Mouse (Mus musculus) adrenal gland, postnatal 25 days (tissue): Measurements from ENCODE around the gene 2610042L04Rik. TPM values are rescaled to one million over a fixed set of nuclear protein-coding genes. Genes with fewer than 3 reads are reported as not detected.
A peak's percentile ranks its signal among the peaks of the same experiment; 100 is the strongest.
"Not testable (repeated sequence)": the region's sequence is repeated elsewhere in the genome, so short reads cannot be mapped to it uniquely, and the experiment has no call there.

Experiments used
- DNase-seq: peaks from one replicate; pipeline ENCODE4 v3.0.0; 2021; ENCODE audit warnings: mixed read lengths
- long read RNA-seq: library from polyadenylated mRNA; stranded (forward); transcript quantifications from one replicate; pipeline ENCODE4 v2.0.0, GENCODE M21; 2021
- total RNA-seq: library from RNA; stranded (reverse); gene quantifications from 2 replicates; pipeline ENCODE4 v1.2.3, GENCODE M21; 2021

The 2610042L04Rik gene
- total RNA-seq = 0.18 TPM in 1 of 2 replicates, not detected in the other
- long read RNA-seq = 0 reads

- not testable (repeated sequence) for DNase-seq
Observed at GRCm38 (mm10) chr14:4334476-4335080, at the start of gene 2610042L04Rik. TSS of gene 2610042L04Rik (plus strand) at chr14:4334763.

- DNase-seq = not testable (repeated sequence)
Observed at GRCm38 (mm10) chr14:4316983-4317382, 17.6 kb upstream of the 2610042L04Rik start, which contains the start of gene Gm3149. TSS of gene Gm3149 (plus strand) at chr14:4317283.

GRCm38 (mm10) chr14:4335506-4335905 is 943 bp downstream of the 2610042L04Rik start:
- not testable (repeated sequence) for DNase-seq

GRCm38 (mm10) chr14:4368991-4369390 is 34.4 kb downstream of the 2610042L04Rik start:
- DNase-seq = not testable (repeated sequence)

- not testable (repeated sequence) for DNase-seq
Observed at GRCm38 (mm10) chr14:4369691-4370090, 35.1 kb downstream of the 2610042L04Rik start.

- not testable (repeated sequence) for DNase-seq
Observed at GRCm38 (mm10) chr14:4377871-4378270, 43.3 kb downstream of the 2610042L04Rik start.

- not testable (repeated sequence) for DNase-seq
Observed at GRCm38 (mm10) chr14:4385606-4386005, 51.0 kb downstream of the 2610042L04Rik start.

GRCm38 (mm10) chr14:4392841-4393530 is 58.4 kb downstream of the 2610042L04Rik start:
- not testable (repeated sequence) for DNase-seq

- DNase-seq = not testable (repeated sequence)
Observed at GRCm38 (mm10) chr14:4397226-4397625, 62.7 kb downstream of the 2610042L04Rik start, which contains the start of gene Gm3159. TSS of gene Gm3159 (plus strand) at chr14:4397526.

- not testable (repeated sequence) for DNase-seq
Observed at GRCm38 (mm10) chr14:4398624-4399023, 64.1 kb downstream of the 2610042L04Rik start.

GRCm38 (mm10) chr14:4400115-4400789 is 65.7 kb downstream of the 2610042L04Rik start:
- DNase-seq = not testable (repeated sequence)

- peak; percentile 1 for DNase-seq
Observed at GRCm38 (mm10) chr14:4401245-4401644, 66.7 kb downstream of the 2610042L04Rik start.

- not testable (repeated sequence) for DNase-seq
Observed at GRCm38 (mm10) chr14:4403840-4404239, 69.3 kb downstream of the 2610042L04Rik start.

Other genes with a start within 250 kb of the 2610042L04Rik start
- 0.81 and 0.91 TPM in 2 replicates for gene Gm8108, start 224.2 kb upstream of the 2610042L04Rik start, total RNA-seq
- not detected in 2 replicates for gene Gm3127, start 169.7 kb upstream of the 2610042L04Rik start, total RNA-seq
- gene Gm2974, start 152.2 kb upstream of the 2610042L04Rik start, total RNA-seq = 0.18 TPM in 1 of 2 replicates, not detected in the other
- gene Gm3138, start 85.1 kb upstream of the 2610042L04Rik start, total RNA-seq = not detected in 2 replicates
- gene Gm3149, start 17.5 kb upstream of the 2610042L04Rik start, total RNA-seq = not detected in 2 replicates
- not detected in 2 replicates for gene Gm3159, start 62.8 kb downstream of the 2610042L04Rik start, total RNA-seq
- gene Gm3164, start 80.7 kb downstream of the 2610042L04Rik start, total RNA-seq = 0.18 TPM in 1 of 2 replicates, not detected in the other
- gene Gm3173, start 96.2 kb downstream of the 2610042L04Rik start, total RNA-seq = not detected in 2 replicates
- not detected in 2 replicates for gene Gm3182, start 147.0 kb downstream of the 2610042L04Rik start, total RNA-seq
- gene Gm3047, start 220.6 kb downstream of the 2610042L04Rik start, total RNA-seq = not detected in 2 replicates